Mouse (Mus musculus): Measurements from ENCODE around the gene Clk2.

DNA sequence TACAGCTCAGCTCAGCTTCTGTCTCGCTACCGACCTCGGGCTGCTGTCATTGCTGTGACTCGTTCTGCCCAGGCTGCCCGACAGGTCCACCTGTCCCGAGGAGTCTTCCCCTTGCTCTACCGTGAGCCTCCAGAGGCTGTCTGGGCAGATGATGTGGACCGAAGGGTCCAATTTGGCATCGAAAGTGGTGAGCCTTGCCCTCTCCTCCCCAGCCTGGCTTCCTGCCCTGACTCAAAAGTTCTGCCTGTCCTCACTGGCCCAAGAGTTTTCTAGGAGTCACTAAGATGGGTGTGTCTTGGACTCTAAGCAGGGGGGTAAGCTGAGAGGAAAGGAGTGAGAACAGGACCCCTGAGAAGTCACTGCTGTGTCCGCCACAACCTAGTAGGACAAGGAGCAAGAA is 19.8 kb upstream of the Clk2 start:
- TF ChIP-seq CTCF (IDR thresholded peaks at IDR 0.05; ENCODE audit: extremely low read depth, insufficient read length, insufficient replicate concordance, low read depth, low read length) (no peak), POLR2A (IDR thresholded peaks at IDR 0.05; ENCODE audit: low read depth, low read length) (no peak)
